Mouse (Mus musculus) midbrain, embryonic 14.5 days (tissue): Measurements from ENCODE around the gene Kctd13. TPM values are rescaled to one million over a fixed set of nuclear protein-coding genes. Genes with fewer than 3 reads are reported as not detected.

Experiments used
- ATAC-seq: fragments of 200-750 bp; cut with Nextera tagmentation; 2 replicates; pipeline ENCODE4 v1.8.0; 2017; ENCODE audit warnings: moderate number of reproducible peaks, moderate library complexity; ENCODE audit not compliant: low FRiP score, low TSS enrichment
- DNase-seq: peaks from one replicate; pipeline ENCODE4 v3.0.0-alpha.2; 2015
- H3K27ac ChIP-seq: fragments of 300-500 bp; sonication (generic); replicated peaks from 2 replicates; pipeline ENCODE4 v1.5.1; 2014; ENCODE audit warnings: mild to moderate bottlenecking, low read depth, low read length, moderate library complexity
- H3K27me3 ChIP-seq: fragments of 300-500 bp; sonication (generic); 2 replicates; pipeline ENCODE4 v1.6.1; 2014; ENCODE audit warnings: low read length, control low read depth, mixed read lengths; ENCODE audit not compliant: control insufficient read depth, insufficient read depth
- H3K36me3 ChIP-seq: fragments of 300-500 bp; sonication (generic); 2 replicates; pipeline ENCODE4 v1.6.1; 2014; ENCODE audit warnings: low read length, control low read depth; ENCODE audit not compliant: control insufficient read depth, insufficient read depth
- H3K4me1 ChIP-seq: fragments of 300-500 bp; sonication (generic); 2 replicates; pipeline ENCODE4 v1.6.1; 2014; ENCODE audit warnings: mild to moderate bottlenecking, antibody characterized with exemption, low read length, control low read depth; ENCODE audit not compliant: control insufficient read depth, insufficient read depth
- H3K4me2 ChIP-seq: fragments of 300-500 bp; sonication (generic); 2 replicates; pipeline ENCODE4 v1.6.1; 2014; ENCODE audit warnings: mild to moderate bottlenecking, low read length, moderate library complexity
- H3K4me3 ChIP-seq: fragments of 300-500 bp; sonication (generic); replicated peaks from 2 replicates; pipeline ENCODE4 v1.5.1; 2014; ENCODE audit warnings: low read depth, low read length
- H3K9ac ChIP-seq: fragments of 300-500 bp; sonication (generic); replicated peaks from 2 replicates; pipeline ENCODE4 v1.6.1; 2014; ENCODE audit warnings: mild to moderate bottlenecking, low read length, moderate library complexity
- H3K9me3 ChIP-seq: fragments of 300-500 bp; sonication (generic); 2 replicates; pipeline ENCODE4 v1.6.1; 2016; ENCODE audit warnings: low read length, control low read depth, mixed read lengths; ENCODE audit not compliant: control insufficient read depth
- WGBS: fragments of 180-500 bp; shearing (Covaris S2); extraction: QIAGEN DNeasy Blood & Tissue Kit; methylation state at CpG from one replicate; pipeline ENCODE4 v1.1.7; 2014; 5-methylcytosine and 5-hydroxymethylcytosine counted together
- polyA plus RNA-seq: library from polyadenylated mRNA; unstranded; fragments of >200 nt; fragmentation: Nextera tagmentation; extraction: Ambion mirVana; gene quantifications from 2 replicates; pipeline ENCODE4 v1.2.1, GENCODE M21; 2014

The Kctd13 gene
- polyA plus RNA-seq, 1 experiment from 2014 or later, result 98.6 TPM

- WGBS, result 51% methylated on average over 5 of the region's 5 CpGs
Measured at GRCm38 (mm10) chr7:126923999-126924398, 4.7 kb upstream of the Kctd13 start.

GRCm38 (mm10) chr7:126926299-126926698 is 2.4 kb upstream of the Kctd13 start:
- Histone ChIP-seq H3K4me1 (peaks cover 20% of the 10 kb centered on the region), H3K27ac (no peak overlapping the region), H3K9me3 (no peaks in the 10 kb centered on the region), H3K4me2 (no peak overlapping the region), H3K9ac (no peak overlapping the region), H3K36me3 (peaks cover 2% of the 10 kb centered on the region), H3K27me3 (no peaks in the 10 kb centered on the region), H3K4me3 (no peak overlapping the region)
- 64% methylated on average over 3 of the region's 3 CpGs for WGBS
- no peak for ATAC-seq
- DNase-seq, result no peak

More at GRCm38 (mm10) chr7:126923999-126924398, 4.7 kb upstream of the Kctd13 start:
- Histone ChIP-seq H3K9me3 (no peaks in the 10 kb centered on the region), H3K4me2 (no peak overlapping the region), H3K4me3 (no peak overlapping the region), H3K4me1 (peaks cover 10% of the 10 kb centered on the region; the same call in 1 of the 2 replicates), H3K9ac (no peak overlapping the region), H3K27ac (no peak overlapping the region), H3K27me3 (no peaks in the 10 kb centered on the region), H3K36me3 (no peaks in the 10 kb centered on the region)
- DNase-seq (no peak), ATAC-seq (no peak)

- ATAC-seq, result peak; percentile 79
- WGBS, result under 1% methylated on average over 27 of the region's 27 CpGs
Measured at GRCm38 (mm10) chr7:126929046-126929445, 367 bp downstream of the Kctd13 start.

GRCm38 (mm10) chr7:126932652-126933051 is 4.0 kb downstream of the Kctd13 start:
- 85% methylated on average over 2 of the region's 2 CpGs for WGBS
- no peak overlapping the region for H3K9ac ChIP-seq
- H3K27ac ChIP-seq, result no peak overlapping the region

More at GRCm38 (mm10) chr7:126929046-126929445, 367 bp downstream of the Kctd13 start:
- Histone ChIP-seq H3K36me3 (peaks cover 22% of the 10 kb centered on the region), H3K9me3 (no peaks in the 10 kb centered on the region), H3K4me3 (peak overlapping the region; percentile 90), H3K27ac (peak overlapping the region; percentile 80), H3K4me2 (peak overlapping the region; percentile 94), H3K4me1 (peaks cover 10% of the 10 kb centered on the region), H3K9ac (peak overlapping the region; percentile 80), H3K27me3 (no peaks in the 10 kb centered on the region)
- no peak for DNase-seq

GRCm38 (mm10) chr7:126941171-126941570 is 12.5 kb downstream of the Kctd13 start:
- Histone ChIP-seq H3K9me3 (no peaks in the 10 kb centered on the region), H3K27ac (no peak overlapping the region), H3K4me3 (no peak overlapping the region), H3K9ac (no peak overlapping the region), H3K4me1 (no peaks in the 10 kb centered on the region), H3K4me2 (no peak overlapping the region), H3K36me3 (peaks cover 45% of the 10 kb centered on the region), H3K27me3 (no peaks in the 10 kb centered on the region)
- no peak for DNase-seq
- no peak for ATAC-seq
- 61% methylated on average over 6 of the region's 6 CpGs for WGBS

More at GRCm38 (mm10) chr7:126932652-126933051, 4.0 kb downstream of the Kctd13 start:
- Histone ChIP-seq H3K27me3 (no peaks in the 10 kb centered on the region), H3K9me3 (no peaks in the 10 kb centered on the region), H3K4me2 (no peak overlapping the region), H3K4me3 (no peak overlapping the region), H3K4me1 (peaks cover 10% of the 10 kb centered on the region), H3K36me3 (peaks cover 51% of the 10 kb centered on the region)
- no peak for ATAC-seq
- DNase-seq, result no peak

GRCm38 (mm10) chr7:126941801-126942200 is 13.1 kb downstream of the Kctd13 start:
- H3K9me3 ChIP-seq, result no peaks in the 10 kb centered on the region
- no peaks in the 10 kb centered on the region for H3K27me3 ChIP-seq
- peak; percentile 11 for DNase-seq
- no peaks in the 10 kb centered on the region for H3K4me1 ChIP-seq
- 40% methylated on average over 5 of the region's 5 CpGs for WGBS
- no peak overlapping the region for H3K4me3 ChIP-seq
- no peak for ATAC-seq
- H3K4me2 ChIP-seq, result no peak overlapping the region
- H3K9ac ChIP-seq, result no peak overlapping the region
- H3K27ac ChIP-seq, result no peak overlapping the region
- peaks cover 40% of the 10 kb centered on the region for H3K36me3 ChIP-seq

- no peaks in the 10 kb centered on the region for H3K9me3 ChIP-seq
- no peaks in the 10 kb centered on the region for H3K27me3 ChIP-seq
- no peak overlapping the region for H3K9ac ChIP-seq
- H3K4me1 ChIP-seq, result peaks cover 15% of the 10 kb centered on the region
- H3K36me3 ChIP-seq, result peaks cover 31% of the 10 kb centered on the region
- WGBS, result 43% methylated on average over 3 of the region's 3 CpGs
- DNase-seq, result peak; percentile 43
- H3K4me2 ChIP-seq, result no peak overlapping the region
- ATAC-seq, result no peak
- no peak overlapping the region for H3K27ac ChIP-seq
- H3K4me3 ChIP-seq, result no peak overlapping the region
Measured at GRCm38 (mm10) chr7:126946530-126946929, 17.9 kb downstream of the Kctd13 start.

GRCm38 (mm10) chr7:126948626-126949025 is 19.9 kb downstream of the Kctd13 start:
- peak; percentile 9 for DNase-seq
- Histone ChIP-seq H3K4me2 (peak overlapping the region; percentile 98), H3K36me3 (peaks cover 21% of the 10 kb centered on the region), H3K4me3 (peak overlapping the region; percentile 64), H3K9ac (peak overlapping the region; percentile 81), H3K9me3 (no peaks in the 10 kb centered on the region), H3K27ac (peak overlapping the region; percentile 95), H3K27me3 (no peaks in the 10 kb centered on the region), H3K4me1 (peaks cover 30% of the 10 kb centered on the region)
- ATAC-seq, result no peak
- WGBS, result 75% methylated on average over 10 of the region's 10 CpGs

- WGBS, result under 1% methylated on average over 21 of the region's 21 CpGs
- Histone ChIP-seq H3K36me3 (peaks cover 27% of the 10 kb centered on the region), H3K4me1 (peaks cover 30% of the 10 kb centered on the region)
Measured at GRCm38 (mm10) chr7:126949403-126949792, 20.7 kb downstream of the Kctd13 start, which contains the start of gene Asphd1. TSS of gene Asphd1 (minus strand) at chr7:126949582.

More at GRCm38 (mm10) chr7:126949403-126949792, 20.7 kb downstream of the Kctd13 start, which contains the start of gene Asphd1:
- Histone ChIP-seq H3K4me2 (peak within 1 kb of the TSS; percentile 98), H3K27ac (peak within 1 kb of the TSS; percentile 95), H3K9ac (peak within 1 kb of the TSS; percentile 81), H3K27me3 (no peaks in the 10 kb centered on the region), H3K9me3 (no peaks in the 10 kb centered on the region), H3K4me3 (peak within 1 kb of the TSS; percentile 64)
- ATAC-seq (peak; percentile 72), DNase-seq (peak; percentile 79)
